Mouse (Mus musculus) brain, adult 2 months (tissue): Measurements from ENCODE around the gene Acap2.

Experiments used
- DNase-seq: peaks from one replicate; pipeline ENCODE4 v3.0.0; 2011; ENCODE audit warnings: low read depth, low spot score

Gene Acap2

DNA sequence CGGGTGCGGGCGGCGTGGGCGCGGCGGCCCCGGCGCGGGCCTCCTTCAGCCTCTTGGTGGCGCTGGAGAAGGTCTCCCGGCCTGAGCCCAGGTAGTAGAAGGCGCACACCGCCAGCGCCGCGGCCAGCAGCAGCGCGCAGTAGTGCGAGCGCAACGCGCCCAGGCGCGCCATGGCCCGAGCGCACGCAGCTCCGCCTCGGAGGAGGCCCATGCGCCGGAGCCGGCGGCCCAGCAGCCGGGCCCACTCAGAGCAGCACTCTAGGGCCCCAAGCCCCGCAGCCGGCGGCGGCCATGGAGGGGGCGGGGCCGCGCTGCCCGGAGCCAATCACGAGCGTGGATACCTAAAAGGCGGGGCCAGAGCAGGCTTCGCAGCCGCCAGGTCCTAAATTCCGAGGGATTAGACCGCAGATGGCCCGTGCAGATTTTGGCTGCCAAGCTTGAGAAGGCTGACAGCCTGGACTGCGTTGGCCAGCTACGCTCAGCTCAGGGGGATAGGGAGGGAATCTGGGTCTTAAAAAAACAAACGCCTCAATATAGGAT is 119.8 kb downstream of the Acap2 start, which contains the start of gene Xxylt1:
Xxylt1 (minus strand) TSS at position 308 of the 540 bp plus-strand sequence.
- DNase-seq = peak; percentile 99

DNA sequence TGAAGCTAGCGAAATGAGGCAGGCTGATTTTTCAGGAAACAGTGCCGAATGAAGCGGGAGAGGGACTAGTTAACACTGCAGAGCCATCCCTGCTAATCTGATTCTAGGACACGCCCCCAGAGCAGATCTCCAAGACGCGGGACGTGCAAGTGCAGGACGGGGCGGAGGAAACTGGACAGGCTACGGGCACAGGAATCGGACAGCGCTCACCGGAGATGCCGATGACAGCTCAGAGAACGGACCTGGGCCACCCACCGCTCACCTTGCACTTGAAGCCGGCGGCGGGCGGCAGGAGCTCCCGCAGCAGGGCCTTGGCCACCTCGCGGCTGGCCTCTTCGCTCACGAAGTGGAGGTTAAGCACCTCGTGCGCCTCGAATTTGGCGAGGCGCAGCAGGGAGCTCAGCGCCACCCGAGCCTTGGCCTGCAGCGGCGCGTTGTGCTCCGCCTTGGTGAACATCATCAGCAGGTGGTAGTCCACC is 120.4 kb downstream of the Acap2 start:
- peak; percentile 85 for DNase-seq

- no peak for DNase-seq
These were observed 123.6 kb downstream of the Acap2 start for GRCm38 (mm10) chr16:31077396-31077795.

DNA sequence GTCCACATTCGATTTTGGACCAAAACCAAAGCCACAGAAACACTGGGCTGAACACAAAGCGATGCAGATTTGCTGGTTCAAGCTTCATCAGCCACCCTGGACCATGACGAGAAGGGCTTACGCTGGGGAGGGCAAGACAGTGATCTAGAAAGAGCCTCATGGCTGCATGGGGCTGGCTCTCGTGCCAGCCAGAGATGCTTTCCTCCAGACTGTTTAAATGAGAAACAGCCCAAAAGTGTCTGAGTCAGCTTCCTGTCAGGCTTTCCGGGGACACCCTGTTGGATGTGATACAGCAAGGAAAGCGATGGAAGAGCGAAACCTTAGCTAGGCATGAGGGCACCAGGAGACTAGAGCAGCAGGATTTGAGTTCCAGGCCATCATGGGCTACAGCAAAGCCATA is 124.6 kb downstream of the Acap2 start:
- peak; percentile 52 for DNase-seq

- no peak for DNase-seq
These were observed 126.6 kb downstream of the Acap2 start for GRCm38 (mm10) chr16:31074324-31074908.

DNA sequence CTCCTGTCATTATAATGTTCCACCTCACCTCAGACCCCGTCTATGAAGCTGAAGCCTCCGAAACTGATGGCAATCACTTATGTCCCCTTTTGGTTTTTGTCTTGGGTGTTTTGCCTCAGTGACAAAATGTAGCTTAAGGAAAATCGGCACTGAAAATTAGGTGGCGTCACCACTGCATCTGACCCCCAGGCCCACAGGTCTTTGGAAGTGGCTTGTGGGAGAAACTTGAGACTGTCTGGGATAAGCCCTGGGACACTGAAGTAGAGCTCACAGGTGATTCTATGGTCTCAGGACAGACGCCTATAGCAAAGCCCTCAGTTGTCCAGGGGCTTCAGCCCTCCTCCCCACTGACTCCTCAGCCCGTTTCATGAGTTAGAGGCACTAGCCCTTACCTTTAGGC is 129.3 kb downstream of the Acap2 start:
- DNase-seq = no peak

DNA sequence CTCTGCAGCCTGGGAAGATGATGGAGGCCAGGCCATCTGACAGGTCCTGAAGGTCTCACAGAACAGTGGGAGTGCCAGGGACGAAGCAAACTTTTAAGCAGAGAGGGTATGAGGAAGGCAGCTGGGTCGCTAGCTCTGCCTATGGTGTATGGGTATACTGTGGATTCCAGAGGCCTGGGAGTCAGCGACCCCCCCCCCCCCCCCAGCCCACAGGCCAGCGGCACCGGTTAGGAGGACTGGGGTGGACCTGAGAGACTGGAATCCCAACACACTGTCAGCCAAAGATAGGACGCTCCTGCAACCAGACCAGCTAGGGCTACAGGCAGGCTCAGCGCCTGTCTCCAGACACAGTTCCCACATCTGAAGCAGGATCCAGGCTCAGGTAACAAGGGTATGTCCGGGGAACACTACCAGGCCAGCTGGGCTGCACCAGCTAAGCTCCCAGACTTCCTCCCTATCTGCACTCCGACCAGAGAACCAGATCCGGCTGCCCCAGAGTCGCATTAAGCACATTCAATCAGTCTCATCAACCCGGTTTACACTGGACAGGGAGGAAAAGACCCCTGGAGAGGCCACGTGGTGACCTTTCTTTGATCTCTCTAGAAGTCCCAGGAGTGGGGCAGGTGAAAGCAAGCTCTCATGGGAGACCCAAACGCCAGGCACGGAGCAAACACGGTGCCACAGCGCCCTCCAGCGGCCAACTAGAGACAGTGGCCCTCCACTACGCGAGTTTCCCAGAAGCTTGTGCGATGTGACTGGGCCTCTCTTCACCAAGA is 130.5 kb downstream of the Acap2 start:
- peak; percentile 87 for DNase-seq

DNA sequence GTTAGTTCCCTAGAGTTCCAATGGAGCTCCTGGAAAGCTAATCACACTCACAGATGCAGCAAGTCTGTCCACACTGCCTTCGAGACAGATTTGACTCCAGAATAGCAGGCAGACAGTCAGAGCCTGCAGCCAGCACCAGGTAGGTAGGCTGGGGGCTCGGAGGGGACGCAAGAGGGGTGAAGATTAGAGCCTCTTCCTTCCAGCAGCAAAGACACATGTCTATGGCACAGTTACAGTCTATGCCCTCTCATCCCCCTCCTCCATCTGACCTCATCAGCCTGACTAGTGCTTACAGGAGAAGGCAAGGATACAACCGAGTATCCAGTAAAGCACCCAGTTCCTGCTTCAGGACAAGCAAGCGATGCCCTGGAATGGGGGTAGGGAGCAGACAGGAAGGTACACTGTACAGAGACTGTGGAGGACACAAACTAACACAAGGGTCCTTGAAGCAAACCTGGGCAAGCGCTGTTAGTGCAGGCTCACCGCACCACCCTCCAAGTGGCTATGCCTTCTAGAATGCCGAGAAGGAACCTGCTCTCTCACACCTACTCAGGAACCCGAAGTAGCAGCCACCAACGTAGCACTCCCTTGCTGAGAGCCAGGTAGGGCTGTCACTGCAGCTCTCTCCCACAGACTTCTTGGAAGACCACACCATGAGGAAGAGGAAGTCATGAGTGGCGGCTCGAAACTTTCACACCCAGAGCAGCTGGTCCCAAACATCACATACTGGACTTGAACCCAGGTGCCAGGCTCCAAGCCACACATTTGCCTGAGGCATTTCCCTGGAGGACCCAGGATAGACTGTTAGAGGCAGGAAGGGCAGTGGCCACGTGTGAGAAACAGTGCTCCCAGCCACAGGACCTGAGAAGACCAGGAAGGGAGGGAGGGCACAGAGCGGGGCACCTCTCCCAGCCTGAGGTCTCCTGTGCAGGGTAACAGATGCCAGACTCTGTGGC is 131.6 kb downstream of the Acap2 start:
- DNase-seq = peak; percentile 81

DNA sequence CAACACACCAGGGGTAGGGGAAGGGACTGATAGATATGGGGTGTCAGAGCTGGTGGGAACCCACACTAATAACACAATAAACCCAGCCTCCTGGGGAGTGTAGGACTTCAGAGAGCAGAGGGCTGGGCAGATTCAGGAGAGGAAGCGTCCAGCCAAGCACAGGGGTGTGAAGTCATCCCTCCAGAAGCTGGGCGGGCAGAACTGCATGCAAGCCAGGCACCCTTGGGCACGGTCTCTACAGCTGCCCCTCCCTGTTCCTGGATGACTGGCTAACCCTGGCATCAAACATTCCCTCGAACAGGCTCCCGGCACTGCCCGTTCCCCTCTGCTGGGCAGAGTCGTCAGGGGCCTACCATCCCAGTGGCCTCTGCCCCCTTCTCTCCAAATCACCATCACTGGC is 132.8 kb downstream of the Acap2 start:
- no peak for DNase-seq

GRCm38 (mm10) chr16:31066344-31067098 is 134.5 kb downstream of the Acap2 start:
- DNase-seq = peak; percentile 67

DNA sequence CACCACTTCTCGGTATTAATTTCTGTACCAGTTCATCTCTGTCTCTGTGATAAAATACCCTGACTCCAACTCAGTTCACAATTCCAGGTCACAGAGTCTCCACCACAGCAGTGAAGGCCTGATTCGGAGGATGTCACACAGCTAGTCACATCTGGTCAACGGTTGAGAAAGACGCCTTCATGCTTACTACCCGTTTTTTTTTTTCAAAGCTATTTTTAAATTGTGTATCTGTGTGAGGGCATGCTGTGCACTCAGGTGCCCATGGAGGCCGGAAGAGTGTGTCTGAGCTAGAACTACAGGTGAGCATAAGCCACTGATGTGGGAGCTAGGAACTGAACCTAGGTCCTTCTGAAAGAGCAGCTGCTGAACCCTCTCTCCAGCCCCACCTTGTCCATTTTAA is 136.3 kb downstream of the Acap2 start:
- DNase-seq = no peak

DNA sequence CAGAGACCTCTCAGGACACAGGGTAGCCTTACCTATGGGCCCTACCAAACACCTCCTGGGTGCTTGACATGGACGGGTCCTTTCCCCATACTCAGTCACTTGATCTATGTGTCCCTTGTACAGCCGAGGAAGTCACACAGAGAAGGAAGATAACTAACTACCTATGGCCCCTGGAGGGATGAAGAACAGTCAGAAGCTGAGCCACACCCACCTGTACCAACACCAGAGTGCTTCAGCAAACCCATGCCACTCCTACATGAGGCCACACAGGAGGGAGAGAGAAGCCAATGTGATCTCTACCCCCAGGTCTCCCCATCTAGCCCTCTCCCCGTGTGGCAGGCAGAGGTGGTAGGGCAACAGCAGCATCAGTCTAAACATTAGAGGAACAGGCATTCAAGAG is 138.1 kb downstream of the Acap2 start:
- no peak for DNase-seq

DNA sequence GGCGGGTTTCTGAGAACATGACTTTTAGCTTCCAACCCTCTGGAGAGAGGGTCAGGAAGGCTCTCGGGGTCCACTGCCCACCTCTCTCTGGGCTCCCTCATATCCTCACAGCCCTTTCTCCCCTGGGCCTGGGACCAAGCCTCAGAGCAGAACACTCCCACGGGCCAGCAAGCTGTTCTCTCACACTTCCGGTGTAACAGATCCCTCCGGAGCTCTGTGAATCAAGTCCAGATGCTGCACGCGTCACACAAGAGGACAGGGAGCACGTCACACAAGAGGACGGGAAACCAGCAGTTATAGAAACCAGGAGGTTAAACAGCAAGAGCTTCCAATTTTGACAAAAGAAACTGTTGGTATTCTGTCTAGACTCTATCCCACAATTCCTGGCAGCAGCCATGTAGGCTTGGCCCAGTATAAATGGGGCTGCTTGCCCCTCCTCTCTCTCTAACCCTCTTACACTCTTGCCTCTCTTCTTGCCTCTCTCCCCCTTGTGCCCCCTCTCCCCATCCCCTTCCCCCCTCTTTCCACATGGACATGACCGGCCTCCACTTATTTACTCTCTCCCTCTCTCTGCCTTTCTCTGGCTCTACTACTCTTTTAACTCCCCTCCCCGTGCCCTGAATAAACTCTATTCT is 139.7 kb downstream of the Acap2 start:
- DNase-seq = peak; percentile 28

- no peak for DNase-seq
These were observed 140.3 kb downstream of the Acap2 start for GRCm38 (mm10) chr16:31060714-31061113.

- DNase-seq = no peak
These were observed 140.8 kb downstream of the Acap2 start for GRCm38 (mm10) chr16:31060226-31060625.

GRCm38 (mm10) chr16:31059730-31060129 is 141.3 kb downstream of the Acap2 start:
- DNase-seq = no peak

- no peak for DNase-seq
These were observed 148.2 kb downstream of the Acap2 start for GRCm38 (mm10) chr16:31052812-31053211.

DNA sequence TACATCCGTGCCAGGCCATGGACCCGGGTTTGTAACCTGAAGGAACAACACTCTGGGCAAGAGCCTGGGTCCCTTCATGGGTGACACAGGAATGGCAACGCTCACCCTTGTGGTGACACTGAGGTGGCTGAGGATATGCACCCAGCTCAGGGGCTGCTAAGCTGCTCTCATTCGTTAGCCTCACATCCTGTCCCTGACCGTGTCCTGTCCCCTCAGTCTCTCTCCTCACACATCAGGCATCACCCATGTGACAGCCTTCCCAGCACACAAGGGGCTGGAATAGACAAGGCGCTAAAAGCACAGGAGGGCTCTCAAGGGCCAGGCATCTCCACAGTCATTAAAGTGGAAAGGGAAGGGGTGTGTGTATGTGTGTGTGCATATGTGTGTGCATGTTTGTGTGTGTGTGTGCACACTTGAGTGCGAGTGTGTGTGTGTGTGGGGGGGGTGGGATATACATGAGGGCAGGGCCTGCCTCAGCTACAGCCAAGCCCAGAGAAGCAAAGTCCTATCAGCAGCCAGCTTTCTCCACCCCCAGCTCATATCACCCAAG is 148.8 kb downstream of the Acap2 start:
- no peak for DNase-seq

DNA sequence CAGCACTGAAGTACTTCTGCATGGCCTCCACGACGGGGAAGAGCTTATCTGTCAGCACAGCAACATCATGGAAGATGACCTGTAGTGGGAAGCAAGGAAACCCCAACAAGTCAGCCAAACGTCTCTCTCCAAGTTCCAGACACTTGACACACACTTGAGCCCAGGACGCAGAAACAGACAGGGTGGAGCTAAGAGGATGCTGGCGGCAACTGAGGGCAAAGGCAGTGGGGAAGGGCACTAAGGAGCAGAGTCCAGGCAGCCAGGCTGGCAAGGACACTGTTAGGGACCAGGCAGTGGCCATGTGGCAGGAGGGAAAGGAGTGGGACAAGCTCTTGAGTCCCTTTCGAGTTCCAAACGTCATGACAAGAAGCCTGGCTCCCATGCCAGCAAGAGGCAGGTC is 150.3 kb downstream of the Acap2 start:
- DNase-seq = no peak

DNA sequence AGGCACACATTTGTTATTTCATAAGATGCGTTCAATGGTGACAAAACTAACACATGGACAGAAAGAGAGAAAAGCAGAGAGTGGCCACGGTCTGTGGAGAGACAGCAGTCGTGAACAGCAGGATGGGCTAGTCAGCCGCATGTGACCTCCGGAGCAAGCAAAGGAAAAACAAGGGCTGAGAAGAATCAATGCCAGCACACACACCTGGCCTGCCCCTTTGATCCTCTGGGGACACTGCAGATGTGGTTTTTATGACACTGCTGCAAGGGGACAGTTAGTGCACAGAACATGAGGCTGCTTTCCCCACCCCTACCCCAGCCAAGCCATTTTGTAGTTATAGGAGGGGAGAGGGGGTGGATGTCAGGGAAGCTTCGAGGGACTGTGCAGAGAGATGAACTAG is 152.9 kb downstream of the Acap2 start:
- DNase-seq = no peak
